Mouse (Mus musculus) kidney, adult 2 months (tissue): ENCODE measurements around the gene Stk40.

Experiments used
- CTCF ChIP-seq: fragments of 200-500 bp; conservative IDR thresholded peaks from 2 replicates; pipeline ENCODE4 v1.5.1; 2011; ENCODE audit warnings: low read depth, mild to moderate bottlenecking, control low read depth, low read length, moderate library complexity, mixed read lengths; ENCODE audit not compliant: insufficient read depth, insufficient read length
- POLR2A ChIP-seq: fragments of 200-500 bp; IDR thresholded peaks from one replicate; pipeline ENCODE4 v1.6.1; 2011; ENCODE audit warnings: low read depth, low read length, control low read depth

DNA sequence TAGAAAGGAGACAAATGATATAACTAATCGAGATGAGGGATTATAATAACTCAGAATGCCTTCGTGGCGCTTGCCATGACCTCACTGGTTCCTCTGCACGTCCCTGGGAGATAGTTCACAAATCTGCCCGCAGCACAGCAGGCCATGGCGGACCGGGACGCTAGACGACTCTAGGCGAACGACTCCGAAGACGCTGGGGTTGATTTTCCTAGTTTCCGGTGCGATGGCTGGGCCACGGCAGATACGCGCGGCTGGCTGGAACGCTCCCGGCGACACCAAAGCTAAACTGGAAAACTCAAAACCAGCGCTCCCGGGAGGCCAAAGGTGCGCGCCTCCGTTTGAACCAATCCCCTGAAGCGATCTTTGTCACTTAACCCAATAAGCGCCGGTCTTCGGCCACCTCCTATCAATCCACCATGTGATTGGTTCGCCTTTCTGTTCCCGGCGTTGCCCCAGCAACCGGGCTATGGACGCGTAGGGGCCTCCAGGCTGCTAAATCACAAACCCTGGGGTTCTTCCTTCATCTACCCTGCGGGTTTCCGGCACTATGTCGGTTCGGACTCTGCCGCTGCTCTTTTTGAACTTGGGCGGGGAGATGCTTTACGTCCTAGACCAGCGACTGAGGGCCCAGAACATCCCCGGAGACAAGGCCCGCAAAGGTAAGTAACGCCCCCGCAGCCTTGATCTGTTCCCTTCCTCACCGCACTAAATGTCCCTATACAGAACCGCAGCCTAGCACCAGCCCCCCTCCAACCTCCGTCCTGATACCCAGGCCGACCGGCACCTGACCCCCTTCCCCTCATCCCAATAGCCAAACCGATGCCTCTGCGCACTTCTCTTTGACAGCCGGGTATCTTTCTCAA is 45.4 kb upstream of the Stk40 start, which contains the start of gene Oscp1:
- no peak for TF ChIP-seq CTCF
- TF ChIP-seq POLR2A: no peak
